Mouse (Mus musculus) kidney, adult 10 weeks (tissue): ENCODE measurements around the gene Anxa2. TPM values are rescaled to one million over a fixed set of nuclear protein-coding genes. Genes with fewer than 3 reads are reported as not detected.

Experiments
- polyA plus RNA-seq: library from polyadenylated mRNA; stranded (reverse); fragments of 350-450 nt; fragmentation: Illumina TruSeq; extraction: RNeasy Lipid Tissue Mini Kit (QIAGEN cat#74804); gene quantifications from one replicate; pipeline ENCODE4 v1.2.3, GENCODE M21; 2014; ENCODE audit warnings: low read depth, low replicate concordance

Gene Anxa2
- polyA plus RNA-seq = 25.2 TPM

GRCm38 (mm10) chr9:69453066-69453900 lies at the start of gene Anxa2:
Gene Anxa2, plus strand, starts transcription at chr9:69453620.

Other genes starting within 250 kb of the Anxa2 start
- 22.9 TPM for gene Ice2, start 55.7 kb upstream of the Anxa2 start, polyA plus RNA-seq